Mouse (Mus musculus): ENCODE data around the gene Shb.

DNA sequence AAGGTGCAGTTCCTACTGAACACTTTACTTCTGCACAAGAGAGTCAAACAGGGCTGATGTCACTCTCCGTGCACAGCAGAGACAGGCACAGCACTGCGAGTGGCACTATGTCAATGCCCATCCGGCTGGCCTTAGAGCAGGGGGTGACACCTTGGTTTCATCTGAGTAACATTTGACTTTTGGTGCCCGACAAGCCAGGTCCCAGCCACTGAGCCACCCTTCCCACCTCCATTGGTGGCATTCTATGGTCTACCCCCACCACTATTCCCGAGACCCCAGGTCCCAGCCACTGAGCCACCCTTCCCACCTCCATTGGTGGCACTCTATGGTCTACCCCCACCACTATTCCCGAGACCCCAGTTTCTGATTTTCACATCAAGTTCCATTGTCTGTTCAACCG, 128.2 kb downstream of the Shb start:
- TF ChIP-seq CHD2 (IDR thresholded peaks at IDR 0.05; ENCODE audit: low read length) (no peak), ETS1 (conservative IDR thresholded peaks at IDR 0.05; ENCODE audit: low read depth, low read length) (no peak), HCFC1 (IDR thresholded peaks at IDR 0.05; ENCODE audit: low read depth, low read length) (no peak), ZC3H11A (IDR thresholded peaks at IDR 0.05; ENCODE audit: low read depth, low read length) (no peak), ELF1 (IDR thresholded peaks at IDR 0.05; ENCODE audit: low read depth, low read length) (no peak), RCOR1 (conservative IDR thresholded peaks at IDR 0.05; ENCODE audit: low read depth, low read length) (no peak)

Data from CH12.LX (cell line).